Mouse (Mus musculus): Measurements from ENCODE around the gene Exosc7. TPM values are rescaled to one million over a fixed set of nuclear protein-coding genes. Genes with fewer than 3 reads are reported as not detected.

The Exosc7 gene
- polyA plus RNA-seq, 1 experiment from 2014 or later, result 157 TPM

- no peak for DNase-seq (ENCODE audit: low spot score)
- H3K9me3 ChIP-seq (replicated peaks), result no peaks in the 10 kb centered on the region
- no peaks in the 10 kb centered on the region for H3K27me3 ChIP-seq (ENCODE audit: low read depth, poor library complexity, severe bottlenecking)
- peaks cover 32% of the 10 kb centered on the region for H3K4me1 ChIP-seq
- 80% methylated on average over 6 of the region's 6 CpGs for WGBS
- peak overlapping the region; percentile 98 for H3K27ac ChIP-seq (replicated peaks)
- peak overlapping the region; percentile 96 for H3K4me3 ChIP-seq
- peaks cover 31% of the 10 kb centered on the region for H3K36me3 ChIP-seq
Observed at GRCm38 (mm10) chr9:123113931-123114330, 916 bp downstream of the Exosc7 start.

DNA sequence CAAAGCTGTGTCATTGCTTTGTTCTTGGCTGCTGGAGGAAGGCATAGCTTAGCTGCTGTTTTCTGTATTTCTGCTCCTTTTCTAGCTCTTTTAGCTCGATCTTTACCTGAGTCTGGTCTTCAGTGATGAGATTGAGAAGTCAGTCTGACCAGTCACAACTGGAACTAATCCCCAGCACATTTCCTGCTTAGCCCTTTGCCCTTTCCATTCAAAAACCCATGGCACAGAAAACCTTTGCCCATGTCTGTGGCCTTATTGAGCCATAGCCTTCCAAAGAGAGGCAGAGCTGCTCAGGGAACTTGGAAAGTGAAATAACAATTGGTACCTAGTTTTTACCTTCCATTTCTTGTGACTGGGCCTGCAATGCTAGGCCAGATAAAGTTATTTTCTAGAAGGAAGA is 2.6 kb downstream of the Exosc7 start:
- Histone ChIP-seq H3K9me3 (replicated peaks) (no peaks in the 10 kb centered on the region), H3K27me3 (ENCODE audit: low read depth, poor library complexity, severe bottlenecking) (no peaks in the 10 kb centered on the region), H3K4me3 (no peak overlapping the region), H3K27ac (replicated peaks) (no peak overlapping the region), H3K4me1 (peaks cover 32% of the 10 kb centered on the region), H3K36me3 (peaks cover 48% of the 10 kb centered on the region)
- no peak for DNase-seq (ENCODE audit: low spot score)
- WGBS, result 97% methylated on average over 1 of the region's 1 CpGs

DNA sequence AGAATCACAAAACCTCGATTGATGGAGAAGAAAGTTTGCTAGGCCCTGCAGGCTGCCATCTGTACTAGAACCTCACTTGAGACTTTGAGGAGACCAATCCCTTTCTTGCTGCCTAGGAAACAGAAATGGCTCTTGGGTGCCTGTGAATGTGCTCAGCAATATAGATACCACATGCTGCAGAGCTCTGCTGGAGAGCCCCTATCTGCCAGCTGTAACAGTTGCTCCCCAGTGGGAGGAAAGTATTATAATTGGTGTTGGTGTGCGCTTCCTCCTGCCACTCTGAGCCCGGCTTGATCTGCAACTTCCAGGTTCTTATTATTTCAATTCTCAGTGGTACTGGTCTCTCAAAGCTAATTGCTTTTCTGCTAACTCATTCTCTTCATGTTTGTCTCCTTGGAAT is 10.0 kb downstream of the Exosc7 start:
- Histone ChIP-seq H3K27me3 (ENCODE audit: low read depth, poor library complexity, severe bottlenecking) (no peaks in the 10 kb centered on the region), H3K4me1 (no peaks in the 10 kb centered on the region), H3K4me3 (no peak overlapping the region), H3K36me3 (peaks cover 94% of the 10 kb centered on the region), H3K9me3 (replicated peaks) (no peaks in the 10 kb centered on the region), H3K27ac (replicated peaks) (no peak overlapping the region)
- DNase-seq (ENCODE audit: low spot score), result no peak
- 94% methylated on average over 3 of the region's 3 CpGs for WGBS

DNA sequence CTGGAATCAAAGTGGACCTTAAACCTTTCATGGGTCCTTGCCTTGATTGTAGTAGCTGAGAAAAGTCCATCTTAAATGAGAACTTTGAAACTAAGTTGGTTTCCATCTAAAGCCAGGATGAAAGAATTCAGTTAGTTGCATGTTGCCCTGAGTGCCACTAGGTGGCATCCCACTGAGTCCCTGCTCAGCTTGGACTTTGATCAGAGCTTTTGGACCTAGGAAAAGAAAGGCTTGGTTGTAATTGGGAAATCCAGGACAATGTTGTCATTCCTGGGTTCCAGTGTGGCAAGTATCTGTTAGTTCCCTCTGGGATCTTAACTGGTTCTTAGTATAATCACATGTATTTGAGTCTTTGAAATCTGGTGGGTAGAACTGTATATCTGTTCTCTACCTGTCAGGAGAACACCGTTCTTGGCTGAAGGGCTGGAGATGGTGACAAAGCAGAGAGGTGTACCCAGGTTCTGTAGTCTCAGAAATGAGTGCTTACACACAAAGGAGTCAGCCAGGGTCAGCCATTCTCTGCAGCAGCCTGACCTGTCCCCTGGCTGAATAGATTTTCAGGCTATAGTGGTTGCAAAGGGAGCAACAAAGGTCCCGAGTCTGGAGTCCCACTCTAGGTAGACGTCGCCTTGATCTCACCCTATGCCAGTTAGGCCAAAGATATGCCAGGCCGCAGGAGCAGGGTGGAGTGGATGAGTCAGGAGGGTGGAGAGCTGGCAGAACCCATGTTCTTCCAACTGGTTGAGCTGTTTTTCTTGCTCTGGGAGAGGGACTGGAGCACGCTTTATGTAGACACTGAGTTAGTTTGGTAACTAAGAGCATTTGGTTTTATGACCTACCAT is 10.8 kb downstream of the Exosc7 start:
- Histone ChIP-seq H3K4me1 (no peaks in the 10 kb centered on the region), H3K9me3 (replicated peaks) (no peaks in the 10 kb centered on the region), H3K27me3 (ENCODE audit: low read depth, poor library complexity, severe bottlenecking) (no peaks in the 10 kb centered on the region), H3K36me3 (peaks cover 96% of the 10 kb centered on the region), H3K27ac (replicated peaks) (no peak overlapping the region), H3K4me3 (no peak overlapping the region)
- 94% methylated on average over 6 of the region's 6 CpGs for WGBS
- DNase-seq (ENCODE audit: low spot score), result no peak

DNA sequence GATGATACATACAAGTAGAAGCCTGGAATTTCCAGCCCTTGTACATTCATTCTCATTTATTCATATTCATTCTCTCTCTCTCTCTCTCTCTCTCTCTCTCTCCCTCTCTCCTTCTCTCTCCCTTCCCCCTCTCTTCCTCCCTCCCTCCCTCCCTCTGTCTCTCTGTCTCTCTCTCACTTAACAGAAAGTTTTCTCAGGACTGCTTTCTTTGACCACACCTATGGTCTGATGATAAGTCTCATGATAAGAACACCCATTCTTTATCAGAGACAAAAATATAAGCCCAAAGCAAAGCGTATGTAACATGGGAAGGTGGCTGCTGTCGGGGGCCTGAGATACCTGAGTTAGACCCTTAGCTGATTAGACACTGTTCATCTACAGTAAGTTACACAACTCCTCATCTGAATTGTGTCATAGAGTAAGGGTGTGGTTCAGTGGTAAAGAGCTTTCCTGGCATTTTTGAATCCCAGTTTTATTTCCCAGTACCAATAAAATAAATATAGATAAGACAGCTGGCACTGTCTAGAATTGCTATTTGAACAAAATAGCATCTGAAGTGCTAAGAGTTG is 11.5 kb downstream of the Exosc7 start:
- Histone ChIP-seq H3K4me3 (no peak overlapping the region), H3K27me3 (ENCODE audit: low read depth, poor library complexity, severe bottlenecking) (no peaks in the 10 kb centered on the region), H3K9me3 (replicated peaks) (no peaks in the 10 kb centered on the region), H3K36me3 (peaks cover 96% of the 10 kb centered on the region), H3K27ac (replicated peaks) (no peak overlapping the region), H3K4me1 (no peaks in the 10 kb centered on the region)
- no peak for DNase-seq (ENCODE audit: low spot score)
- WGBS, result 90% methylated on average over 2 of the region's 2 CpGs

GRCm38 (mm10) chr9:123127663-123128062 is 14.6 kb downstream of the Exosc7 start:
- no peak overlapping the region for H3K4me3 ChIP-seq
- H3K36me3 ChIP-seq, result peaks cover 96% of the 10 kb centered on the region
- H3K27ac ChIP-seq (replicated peaks), result no peak overlapping the region
- WGBS, result 98% methylated on average over 6 of the region's 6 CpGs
- DNase-seq (ENCODE audit: low spot score), result no peak
- no peaks in the 10 kb centered on the region for H3K27me3 ChIP-seq (ENCODE audit: low read depth, poor library complexity, severe bottlenecking)
- no peaks in the 10 kb centered on the region for H3K9me3 ChIP-seq (replicated peaks)
- no peaks in the 10 kb centered on the region for H3K4me1 ChIP-seq

- Histone ChIP-seq H3K4me3 (no peak overlapping the region), H3K9me3 (replicated peaks) (no peaks in the 10 kb centered on the region), H3K27ac (replicated peaks) (no peak overlapping the region), H3K27me3 (ENCODE audit: low read depth, poor library complexity, severe bottlenecking) (no peaks in the 10 kb centered on the region), H3K4me1 (no peaks in the 10 kb centered on the region), H3K36me3 (peaks cover 100% of the 10 kb centered on the region)
- WGBS, result 93% methylated on average over 3 of the region's 3 CpGs
- DNase-seq (ENCODE audit: low spot score), result no peak
Observed at GRCm38 (mm10) chr9:123132994-123133393, 20.0 kb downstream of the Exosc7 start.

DNA sequence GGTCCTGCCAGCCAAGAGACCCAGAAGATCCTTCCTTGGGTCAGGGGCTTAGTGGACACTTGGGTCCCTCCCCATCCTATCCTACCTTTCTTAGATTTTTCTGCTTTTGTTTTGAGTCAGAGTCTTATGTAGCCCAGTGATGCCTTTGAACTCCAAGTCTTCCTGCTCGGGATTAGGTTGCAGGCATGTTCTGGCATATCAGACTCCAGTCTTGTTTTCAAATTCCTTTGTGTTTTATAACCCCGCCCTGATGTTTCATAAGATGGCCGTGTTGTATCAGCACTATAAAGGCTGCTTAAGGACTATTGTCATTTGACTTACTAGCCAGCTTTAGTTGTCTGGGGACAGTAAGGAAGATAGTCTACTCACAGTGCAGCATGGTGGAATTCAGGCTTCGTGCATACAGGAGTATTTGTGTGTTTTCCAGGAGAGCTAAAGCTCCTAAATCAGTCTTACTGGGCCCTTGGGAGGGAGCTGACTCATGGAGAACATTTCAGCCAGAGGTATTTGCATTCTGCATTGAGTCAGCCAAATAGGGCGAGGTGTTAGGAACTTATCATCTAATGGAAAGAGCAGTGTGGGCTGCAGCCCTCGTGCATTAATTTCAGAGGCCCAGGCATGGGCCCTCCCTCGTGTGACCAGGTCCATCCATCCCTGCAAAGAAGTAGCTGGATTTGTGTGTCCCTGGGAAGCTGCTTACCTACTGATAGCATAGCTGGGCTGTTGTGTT is 24.1 kb downstream of the Exosc7 start:
- Histone ChIP-seq H3K4me1 (no peaks in the 10 kb centered on the region), H3K27me3 (ENCODE audit: low read depth, poor library complexity, severe bottlenecking) (no peaks in the 10 kb centered on the region), H3K4me3 (no peak overlapping the region), H3K36me3 (peaks cover 100% of the 10 kb centered on the region), H3K27ac (replicated peaks) (no peak overlapping the region), H3K9me3 (replicated peaks) (peaks cover 8% of the 10 kb centered on the region; the same call in 1 of the 2 replicates)
- 93% methylated on average over 7 of the region's 7 CpGs for WGBS
- no peak for DNase-seq (ENCODE audit: low spot score)

DNA sequence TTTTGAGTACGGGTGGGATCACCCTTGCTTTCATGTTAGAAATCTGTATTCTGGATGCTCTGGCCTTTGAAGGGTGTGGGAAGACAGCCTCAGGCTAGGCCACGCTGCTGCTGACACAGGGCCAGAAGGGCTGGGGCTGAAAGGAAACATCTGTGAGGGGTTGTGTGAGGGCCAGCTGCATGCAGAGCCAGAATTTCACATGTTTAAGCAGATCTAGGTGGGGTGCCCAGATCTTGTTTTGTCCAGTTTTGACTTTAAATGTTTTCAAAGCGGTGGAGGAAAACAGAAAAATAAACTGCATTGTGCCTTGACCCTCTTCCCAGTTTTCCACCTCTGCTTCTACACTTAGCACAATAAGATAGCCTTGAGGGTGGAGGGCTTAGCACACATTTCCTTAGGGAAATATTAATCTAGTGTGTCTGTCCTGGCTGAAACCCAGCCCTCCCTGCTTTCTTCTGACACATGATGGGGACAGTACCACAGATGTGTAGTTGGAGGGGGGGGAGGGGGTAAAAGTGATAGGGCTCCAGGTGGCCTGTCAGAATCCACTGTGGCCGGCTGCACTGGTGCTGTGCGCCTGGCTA is 26.0 kb downstream of the Exosc7 start:
- H3K36me3 ChIP-seq, result peaks cover 99% of the 10 kb centered on the region
- H3K4me1 ChIP-seq, result no peaks in the 10 kb centered on the region
- DNase-seq (ENCODE audit: low spot score), result no peak
- no peak overlapping the region for H3K27ac ChIP-seq (replicated peaks)
- 85% methylated on average over 5 of the region's 5 CpGs for WGBS
- H3K9me3 ChIP-seq (replicated peaks), result peaks cover 15% of the 10 kb centered on the region; the same call in 1 of the 2 replicates
- no peaks in the 10 kb centered on the region for H3K27me3 ChIP-seq (ENCODE audit: low read depth, poor library complexity, severe bottlenecking)
- no peak overlapping the region for H3K4me3 ChIP-seq

DNA sequence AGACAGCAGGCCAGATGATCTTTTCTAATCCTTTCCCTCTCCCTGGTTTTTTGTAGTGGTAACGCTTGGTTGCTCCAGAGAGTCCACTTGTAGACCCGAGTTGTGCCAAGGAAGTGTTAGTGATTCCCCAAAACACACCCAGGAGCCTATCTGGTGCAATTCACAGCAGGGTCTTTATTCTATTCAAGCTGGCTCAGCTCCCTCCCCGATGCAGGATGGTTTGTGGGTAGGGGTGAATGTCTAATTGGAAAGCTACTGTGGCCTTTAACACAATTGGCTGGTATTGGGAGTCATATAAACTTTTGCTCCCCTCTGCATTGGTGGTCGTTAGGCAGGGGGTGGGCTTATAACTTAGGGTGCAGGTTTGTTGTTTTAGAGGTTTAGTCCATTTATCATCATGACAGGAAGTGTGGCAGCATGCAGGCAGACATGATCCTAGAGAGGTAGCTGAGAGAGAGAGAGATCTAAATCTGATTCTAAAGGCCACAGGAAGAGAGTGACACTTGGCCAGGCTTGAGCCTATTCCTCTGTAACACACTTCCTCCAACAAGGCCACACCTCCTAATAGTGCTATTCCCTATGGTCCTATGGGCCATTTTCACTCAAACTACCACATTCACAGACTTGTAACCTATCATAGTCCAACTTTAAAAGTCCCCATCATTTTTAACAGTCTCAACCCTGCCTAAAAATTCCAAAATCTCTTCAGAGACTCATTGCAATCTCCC is 27.0 kb downstream of the Exosc7 start:
- peaks cover 95% of the 10 kb centered on the region for H3K36me3 ChIP-seq
- WGBS, result 89% methylated on average over 4 of the region's 4 CpGs
- H3K4me3 ChIP-seq, result no peak overlapping the region
- no peak for DNase-seq (ENCODE audit: low spot score)
- H3K27me3 ChIP-seq (ENCODE audit: low read depth, poor library complexity, severe bottlenecking), result no peaks in the 10 kb centered on the region
- H3K4me1 ChIP-seq, result no peaks in the 10 kb centered on the region
- H3K9me3 ChIP-seq (replicated peaks), result peaks cover 20% of the 10 kb centered on the region; the same call in 1 of the 2 replicates
- H3K27ac ChIP-seq (replicated peaks), result no peak overlapping the region

DNA sequence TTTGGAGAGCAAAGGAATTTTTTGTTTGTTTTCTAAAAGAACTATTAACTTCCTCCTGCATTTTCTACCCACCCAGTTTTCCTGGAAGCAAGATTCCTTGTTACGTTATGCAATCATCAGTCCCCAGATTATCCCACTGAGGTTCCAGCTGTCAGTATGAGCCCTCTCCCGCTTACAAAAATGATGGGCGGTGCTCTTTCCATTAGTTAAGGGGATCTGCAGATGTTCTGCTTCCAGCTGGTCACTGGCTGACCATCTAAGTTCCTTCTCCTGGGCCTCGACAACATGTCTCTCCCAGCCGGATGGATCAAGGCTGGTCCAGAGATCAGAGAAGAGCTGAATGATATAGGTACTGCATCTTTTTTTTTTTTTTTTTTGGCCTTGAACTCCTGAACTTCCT is 35.4 kb downstream of the Exosc7 start:
- Histone ChIP-seq H3K36me3 (peaks cover 23% of the 10 kb centered on the region), H3K27ac (replicated peaks) (no peak overlapping the region), H3K9me3 (replicated peaks) (peaks cover 20% of the 10 kb centered on the region; the same call in 1 of the 2 replicates), H3K27me3 (ENCODE audit: low read depth, poor library complexity, severe bottlenecking) (no peaks in the 10 kb centered on the region), H3K4me1 (no peaks in the 10 kb centered on the region), H3K4me3 (no peak overlapping the region)
- WGBS, result 77% methylated on average over 5 of the region's 5 CpGs
- no peak for DNase-seq (ENCODE audit: low spot score)

Measured in midbrain, embryonic 10.5 days (tissue).